Mouse (Mus musculus) hindbrain, embryonic 15.5 days (tissue): Measurements from ENCODE around the gene Mier3. TPM values are rescaled to one million over a fixed set of nuclear protein-coding genes. Genes with fewer than 3 reads are reported as not detected.
"Not testable (repeated sequence)": the region's sequence is repeated elsewhere in the genome, so short reads cannot be mapped to it uniquely, and the experiment has no call there.

ENCODE experiments used
- ATAC-seq: fragments of 200-750 bp; cut with Nextera tagmentation; 2 replicates; pipeline ENCODE4 v1.8.0; 2017; ENCODE audit warnings: low read depth, moderate number of reproducible peaks, moderate TSS enrichment; ENCODE audit not compliant: low FRiP score
- H3K27ac ChIP-seq: fragments of 300-500 bp; sonication (generic); replicated peaks from 2 replicates; pipeline ENCODE4 v1.5.1; 2015; ENCODE audit warnings: mild to moderate bottlenecking, inconsistent platforms
- H3K27me3 ChIP-seq: fragments of 300-500 bp; sonication (generic); 2 replicates; pipeline ENCODE4 v1.6.1; 2015; ENCODE audit warnings: control low read depth, inconsistent platforms
- H3K36me3 ChIP-seq: fragments of 300-500 bp; sonication (generic); 2 replicates; pipeline ENCODE4 v1.6.1; 2015; ENCODE audit warnings: control low read depth, inconsistent platforms
- H3K4me1 ChIP-seq: fragments of 300-500 bp; sonication (generic); replicated peaks from 2 replicates; pipeline ENCODE4 v1.6.1; 2015; ENCODE audit warnings: control low read depth, inconsistent platforms
- H3K4me2 ChIP-seq: fragments of 300-500 bp; sonication (generic); 2 replicates; pipeline ENCODE4 v1.6.1; 2015; ENCODE audit warnings: moderate library complexity, mild to moderate bottlenecking, inconsistent platforms
- H3K4me3 ChIP-seq: fragments of 300-500 bp; sonication (generic); 2 replicates; pipeline ENCODE4 v1.5.1; 2015; ENCODE audit warnings: mild to moderate bottlenecking, inconsistent platforms
- H3K9ac ChIP-seq: fragments of 300-500 bp; sonication (generic); 2 replicates; pipeline ENCODE4 v1.6.1; 2015; ENCODE audit warnings: inconsistent platforms
- H3K9me3 ChIP-seq: fragments of 300-500 bp; sonication (generic); 2 replicates; pipeline ENCODE4 v1.6.1; 2016; ENCODE audit warnings: control low read depth, inconsistent platforms
- WGBS: fragments of 180-500 bp; shearing (Covaris S2); methylation state at CpG from one replicate; pipeline ENCODE4 v1.1.7; 2015; 5-methylcytosine and 5-hydroxymethylcytosine counted together
- polyA plus RNA-seq: library from polyadenylated mRNA; unstranded; fragments of >200 nt; fragmentation: Nextera tagmentation; extraction: Ambion mirVana; gene quantifications from 2 replicates; pipeline ENCODE4 v1.2.1, GENCODE M21; 2015

The Mier3 gene
- polyA plus RNA-seq, 1 experiment from 2014 or later: 16.2 TPM

DNA sequence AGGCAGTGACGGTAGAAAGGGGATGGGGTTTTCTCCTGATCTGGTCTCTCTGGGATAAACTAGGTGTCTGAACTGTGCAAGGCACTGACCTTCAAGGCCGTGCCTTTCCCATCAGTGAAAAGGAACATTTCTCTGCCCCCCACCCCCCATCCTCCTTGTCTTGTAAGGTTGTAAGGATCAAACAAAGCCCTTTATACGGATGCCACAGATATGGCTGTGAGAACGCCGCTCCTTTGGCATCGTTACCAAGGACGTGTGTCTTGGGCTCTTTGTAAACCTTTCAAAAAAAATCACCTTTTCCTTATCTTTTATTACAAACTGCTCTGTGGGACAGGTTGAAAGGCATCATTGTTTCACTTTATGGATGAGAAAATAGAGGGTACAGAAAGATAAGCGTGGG lies 21.3 kb upstream of the Mier3 start:
- H3K9ac ChIP-seq: no peak overlapping the region
- WGBS: 76% methylated on average over 8 of the region's 8 CpGs
- ATAC-seq: no peak
- no peaks in the 10 kb centered on the region for H3K27me3 ChIP-seq
- no peaks in the 10 kb centered on the region for H3K4me1 ChIP-seq
- no peak overlapping the region for H3K4me2 ChIP-seq
- H3K4me3 ChIP-seq: no peak overlapping the region
- no peaks in the 10 kb centered on the region for H3K9me3 ChIP-seq
- no peak overlapping the region for H3K27ac ChIP-seq
- H3K36me3 ChIP-seq: no peaks in the 10 kb centered on the region

DNA sequence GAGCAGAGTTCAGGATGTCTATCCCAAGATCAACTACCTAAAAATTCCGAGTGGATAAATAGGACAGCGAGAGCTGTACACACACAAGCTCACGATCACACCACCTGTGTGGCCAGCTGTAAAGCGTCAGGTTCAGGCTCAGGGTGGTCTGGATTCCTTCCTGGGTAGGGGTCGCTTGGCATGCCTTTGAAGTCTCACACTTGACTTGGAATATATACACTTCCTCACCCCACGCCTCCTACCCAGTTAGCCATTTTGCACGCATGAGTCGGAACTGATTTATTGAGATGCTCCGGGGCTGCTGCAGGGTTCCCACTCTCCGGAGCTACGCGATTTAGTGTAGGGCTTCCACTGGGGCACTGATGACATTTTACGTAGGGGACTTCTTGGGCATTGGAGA lies 20.7 kb upstream of the Mier3 start:
- ATAC-seq: no peak
- Histone ChIP-seq H3K4me1 (no peaks in the 10 kb centered on the region), H3K4me2 (no peak overlapping the region), H3K4me3 (no peak overlapping the region), H3K9ac (no peak overlapping the region), H3K27me3 (no peaks in the 10 kb centered on the region), H3K36me3 (no peaks in the 10 kb centered on the region), H3K9me3 (no peaks in the 10 kb centered on the region), H3K27ac (no peak overlapping the region)
- WGBS: 73% methylated on average over 13 of the region's 13 CpGs

DNA sequence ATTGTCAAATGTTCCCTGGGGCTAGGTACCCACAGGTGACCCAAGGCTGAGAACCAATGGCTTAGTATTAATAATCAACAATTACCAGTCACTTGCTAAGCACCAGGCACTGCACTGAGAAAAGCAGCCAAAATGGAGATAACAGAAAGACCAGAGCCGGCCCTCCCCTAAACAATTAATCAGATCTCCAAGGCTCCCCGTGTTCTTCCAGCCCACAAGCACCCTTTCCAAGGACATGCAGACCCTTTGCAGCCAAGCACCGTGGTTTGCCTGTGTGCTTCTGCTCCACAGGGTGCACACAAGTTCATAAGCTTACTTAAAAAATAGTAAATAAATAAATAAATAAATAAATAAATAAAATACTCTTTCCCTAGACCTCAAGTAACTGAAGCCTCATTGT lies 20.2 kb upstream of the Mier3 start:
- Histone ChIP-seq H3K4me2 (no peak overlapping the region), H3K36me3 (no peaks in the 10 kb centered on the region), H3K9ac (no peak overlapping the region), H3K9me3 (no peaks in the 10 kb centered on the region), H3K27me3 (no peaks in the 10 kb centered on the region), H3K4me3 (no peak overlapping the region), H3K27ac (no peak overlapping the region), H3K4me1 (no peaks in the 10 kb centered on the region)
- no peak for ATAC-seq
- 80% methylated on average over 3 of the region's 3 CpGs for WGBS

- H3K27me3 ChIP-seq: no peaks in the 10 kb centered on the region
Measured at GRCm38 (mm10) chr13:111668016-111668415, 12.8 kb upstream of the Mier3 start.

GRCm38 (mm10) chr13:111676841-111677240 lies 3.9 kb upstream of the Mier3 start:
- 92% methylated on average over 3 of the region's 3 CpGs for WGBS

More at GRCm38 (mm10) chr13:111668016-111668415, 12.8 kb upstream of the Mier3 start:
- no peak overlapping the region for H3K4me2 ChIP-seq
- no peaks in the 10 kb centered on the region for H3K36me3 ChIP-seq
- no peak overlapping the region for H3K9ac ChIP-seq
- no peak for ATAC-seq
- H3K4me1 ChIP-seq: no peaks in the 10 kb centered on the region
- H3K27ac ChIP-seq: no peak overlapping the region
- no peak overlapping the region for H3K4me3 ChIP-seq
- WGBS: 93% methylated on average over 7 of the region's 7 CpGs
- no peaks in the 10 kb centered on the region for H3K9me3 ChIP-seq

GRCm38 (mm10) chr13:111684056-111684625 lies 3.4 kb downstream of the Mier3 start:
- no peaks in the 10 kb centered on the region for H3K36me3 ChIP-seq
- ATAC-seq: no peak
- peaks cover 21% of the 10 kb centered on the region for H3K4me1 ChIP-seq
- H3K9ac ChIP-seq: no peak overlapping the region
- H3K4me2 ChIP-seq: no peak overlapping the region
- no peak overlapping the region for H3K27ac ChIP-seq
- H3K9me3 ChIP-seq: no peaks in the 10 kb centered on the region
- WGBS: 35% methylated on average over 5 of the region's 5 CpGs
- no peak overlapping the region for H3K4me3 ChIP-seq
- H3K27me3 ChIP-seq: no peaks in the 10 kb centered on the region

More at GRCm38 (mm10) chr13:111676841-111677240, 3.9 kb upstream of the Mier3 start:
- no peak for ATAC-seq
- no peaks in the 10 kb centered on the region for H3K27me3 ChIP-seq
- H3K9me3 ChIP-seq: no peaks in the 10 kb centered on the region
- H3K27ac ChIP-seq: no peak overlapping the region
- H3K36me3 ChIP-seq: no peaks in the 10 kb centered on the region
- H3K9ac ChIP-seq: no peak overlapping the region
- no peak overlapping the region for H3K4me3 ChIP-seq
- no peak overlapping the region for H3K4me2 ChIP-seq
- H3K4me1 ChIP-seq: no peaks in the 10 kb centered on the region

DNA sequence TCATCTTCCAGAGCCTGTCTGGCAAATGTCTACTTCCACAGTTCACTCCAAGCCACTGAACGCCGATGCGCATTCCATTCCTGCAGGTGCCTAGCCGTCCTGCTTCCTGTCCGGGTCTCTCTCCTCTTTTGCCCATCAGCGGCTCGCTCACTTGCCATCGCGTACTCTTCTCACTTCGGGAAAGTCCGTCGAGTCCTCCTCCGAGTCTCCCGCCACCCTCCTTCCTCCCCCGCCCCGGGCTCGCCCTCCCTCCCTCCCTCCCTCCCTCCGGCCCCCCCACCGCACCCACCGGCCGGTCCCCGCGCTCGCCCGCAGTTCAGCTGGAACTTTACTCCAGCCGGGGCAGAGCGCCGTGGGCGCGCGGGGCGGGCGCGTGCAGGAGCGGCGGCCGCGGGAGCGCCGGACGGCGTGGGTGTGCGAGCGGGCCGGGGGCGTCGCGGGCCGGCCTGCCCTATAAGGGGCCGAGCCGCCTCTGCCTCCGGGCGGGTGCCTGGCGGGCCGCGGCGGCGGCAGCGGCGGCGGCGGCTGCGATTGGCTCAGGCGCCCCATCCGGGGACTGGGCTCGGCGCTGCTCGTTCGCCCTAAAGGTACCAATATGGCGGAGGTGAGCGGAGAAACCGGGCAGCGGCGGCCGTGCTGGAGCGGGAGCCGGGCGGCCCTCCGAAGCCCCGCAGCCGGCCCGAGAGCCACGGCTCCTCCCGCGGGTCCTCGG lies 5.1 kb downstream of the Mier3 start:
- H3K9ac ChIP-seq: peak overlapping the region; percentile 96
- no peaks in the 10 kb centered on the region for H3K9me3 ChIP-seq
- H3K4me1 ChIP-seq: peaks cover 21% of the 10 kb centered on the region
- H3K27me3 ChIP-seq: no peaks in the 10 kb centered on the region
- peak overlapping the region; percentile 95 for H3K4me3 ChIP-seq
- ATAC-seq: peak; percentile 95
- under 1% methylated on average over 64 of the region's 86 CpGs for WGBS
- peak overlapping the region; percentile 99 for H3K27ac ChIP-seq
- H3K36me3 ChIP-seq: peaks cover under 1% of the 10 kb centered on the region; the same call in 1 of the 2 replicates
- peak overlapping the region; percentile 96 for H3K4me2 ChIP-seq

- peak overlapping the region; percentile 99 for H3K27ac ChIP-seq
Measured at GRCm38 (mm10) chr13:111686522-111687284, 5.9 kb downstream of the Mier3 start.

GRCm38 (mm10) chr13:111687285-111687781 lies 6.6 kb downstream of the Mier3 start:
- Histone ChIP-seq H3K4me2 (peak overlapping the region; percentile 96), H3K9ac (peak overlapping the region; percentile 96), H3K27me3 (no peaks in the 10 kb centered on the region), H3K4me1 (peaks cover 21% of the 10 kb centered on the region), H3K4me3 (peak overlapping the region; percentile 95), H3K27ac (peak overlapping the region; percentile 99), H3K36me3 (peaks cover 12% of the 10 kb centered on the region), H3K9me3 (no peaks in the 10 kb centered on the region)
- 0% methylated on average over 35 of the region's 35 CpGs for WGBS
- ATAC-seq: peak; percentile 77

More at GRCm38 (mm10) chr13:111686522-111687284, 5.9 kb downstream of the Mier3 start:
- H3K9me3 ChIP-seq: no peaks in the 10 kb centered on the region
- peak overlapping the region; percentile 96 for H3K9ac ChIP-seq
- no peaks in the 10 kb centered on the region for H3K27me3 ChIP-seq
- WGBS: under 1% methylated on average over 87 of the region's 101 CpGs
- peak overlapping the region; percentile 95 for H3K4me3 ChIP-seq
- H3K4me2 ChIP-seq: peak overlapping the region; percentile 96
- ATAC-seq: peak; percentile 67
- peaks cover 21% of the 10 kb centered on the region for H3K4me1 ChIP-seq
- H3K36me3 ChIP-seq: peaks cover 6% of the 10 kb centered on the region

- Histone ChIP-seq H3K4me1 (no peaks in the 10 kb centered on the region), H3K4me2 (no peak overlapping the region), H3K9me3 (no peaks in the 10 kb centered on the region), H3K27me3 (no peaks in the 10 kb centered on the region), H3K4me3 (no peak overlapping the region), H3K27ac (no peak overlapping the region), H3K9ac (no peak overlapping the region), H3K36me3 (peaks cover 56% of the 10 kb centered on the region)
- 95% methylated on average over 10 of the region's 10 CpGs for WGBS
- no peak for ATAC-seq
Measured at GRCm38 (mm10) chr13:111703396-111703795, 22.6 kb downstream of the Mier3 start.

- H3K4me1 ChIP-seq, H3K9ac ChIP-seq, H3K9me3 ChIP-seq, H3K4me2 ChIP-seq, H3K27ac ChIP-seq, H3K27me3 ChIP-seq, ATAC-seq, H3K4me3 ChIP-seq: not testable (repeated sequence)
- H3K36me3 ChIP-seq: peaks cover 60% of the 10 kb centered on the region
- WGBS: 86% methylated on average over 4 of the region's 4 CpGs
Measured at GRCm38 (mm10) chr13:111703952-111704351, 23.2 kb downstream of the Mier3 start.

DNA sequence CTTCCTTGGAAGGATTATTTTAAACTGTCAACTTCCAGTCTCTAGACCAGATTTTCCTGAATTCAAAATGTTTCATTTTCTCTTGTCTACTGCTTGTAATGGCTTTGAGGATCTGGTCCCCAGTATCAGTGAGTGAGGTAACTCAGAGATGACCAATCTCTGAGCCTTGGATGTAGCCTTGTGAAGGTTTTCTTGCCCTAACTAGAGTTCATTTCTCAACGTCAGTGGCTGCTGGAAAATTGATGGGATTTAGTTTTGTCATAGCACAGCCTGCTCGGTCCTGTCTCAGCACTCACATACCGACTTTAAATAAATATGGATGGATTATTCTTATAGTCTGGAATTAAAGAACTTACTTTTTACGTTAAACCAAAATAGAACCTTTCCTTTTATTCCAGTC lies 29.8 kb downstream of the Mier3 start:
- 94% methylated on average over 4 of the region's 4 CpGs for WGBS
- ATAC-seq: no peak
- no peak overlapping the region for H3K9ac ChIP-seq
- H3K9me3 ChIP-seq: no peaks in the 10 kb centered on the region
- no peak overlapping the region for H3K4me3 ChIP-seq
- no peak overlapping the region for H3K27ac ChIP-seq
- no peaks in the 10 kb centered on the region for H3K27me3 ChIP-seq
- peaks cover 92% of the 10 kb centered on the region for H3K36me3 ChIP-seq
- no peak overlapping the region for H3K4me2 ChIP-seq
- H3K4me1 ChIP-seq: no peaks in the 10 kb centered on the region
